Mouse (Mus musculus) common myeloid progenitor, adult 5-6 weeks (primary cell): ENCODE data around the gene Fam81a. TPM values are rescaled to one million over a fixed set of nuclear protein-coding genes. Genes with fewer than 3 reads are reported as not detected.

Source experiments
- ATAC-seq: replicated peaks from 2 replicates; pipeline ENCODE4 v1.8.0; 2016; ENCODE audit warnings: low read depth, mild to moderate bottlenecking, moderate TSS enrichment, inconsistent platforms; ENCODE audit not compliant: poor library complexity, severe bottlenecking
- total RNA-seq: library from RNA; stranded (forward); fragments of 200-1000, 187-1606 nt; gene quantifications from 2 replicates; pipeline ENCODE4 v1.2.3, GENCODE M21; 2017

Fam81a gene
- total RNA-seq, 1 experiment from 2014 or later: not detected

DNA sequence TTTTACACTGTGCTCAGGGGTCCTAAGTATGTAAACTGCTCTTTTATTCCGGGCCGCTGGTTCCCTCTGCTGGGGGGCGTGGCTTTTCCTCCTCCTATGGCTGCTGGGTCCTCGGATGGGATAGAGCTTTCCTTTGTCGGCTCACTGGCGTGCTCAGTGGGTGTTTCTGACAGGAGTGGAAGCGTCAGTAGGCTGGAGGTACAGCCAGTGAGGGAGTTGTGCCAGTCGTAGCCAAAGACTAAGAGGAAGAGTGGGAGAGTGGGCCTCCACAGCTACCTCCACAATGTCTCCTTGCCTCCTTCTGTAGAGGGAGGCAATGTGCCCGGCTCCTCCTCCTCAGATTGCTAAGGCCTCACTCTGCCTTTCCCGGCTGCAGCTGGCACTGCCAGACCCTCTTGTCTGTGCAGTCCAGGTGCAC is 30.5 kb downstream of the Fam81a start:
- ATAC-seq: no peak

GRCm38 (mm10) chr9:70110871-70111270 is 31.5 kb downstream of the Fam81a start:
- ATAC-seq: no peak

DNA sequence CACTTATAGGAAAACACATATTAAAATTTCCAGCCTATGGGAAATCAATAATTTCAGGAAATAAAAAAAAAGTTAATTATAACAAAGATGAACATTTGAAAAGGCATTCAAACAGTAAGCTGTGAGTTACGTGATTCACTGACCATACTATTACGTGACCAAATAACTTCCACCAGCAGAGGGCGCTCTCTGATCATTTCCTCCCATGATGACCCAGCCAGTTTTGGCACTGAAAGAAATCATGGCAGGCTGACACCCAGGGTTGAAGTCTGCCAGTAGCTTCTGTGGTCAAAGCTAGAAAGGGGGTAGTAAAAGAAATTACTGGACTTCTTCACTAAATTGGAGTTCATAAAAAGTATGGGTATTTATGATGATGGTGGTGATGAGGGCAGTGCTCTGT is 33.1 kb downstream of the Fam81a start:
- ATAC-seq: peak; percentile 65

DNA sequence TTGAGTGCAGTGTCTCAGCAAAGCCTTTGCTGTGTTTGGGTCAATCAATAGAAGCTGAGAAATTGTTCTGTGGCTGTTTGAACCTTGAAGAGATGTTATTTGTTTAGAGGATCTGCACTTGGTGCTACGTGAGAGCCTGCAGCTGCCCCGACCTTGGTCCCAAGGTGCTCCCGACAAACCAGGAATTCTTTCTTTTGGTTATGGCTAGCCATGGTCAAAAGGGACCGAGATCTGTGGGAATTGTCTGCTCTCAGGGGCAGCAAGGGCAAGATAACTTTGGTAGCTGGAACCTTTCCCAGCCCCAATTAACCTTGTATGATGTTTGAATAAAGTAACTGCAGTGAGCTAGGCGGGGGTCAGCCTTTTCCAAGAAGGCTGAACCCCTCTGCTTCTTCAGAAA is 34.2 kb downstream of the Fam81a start:
- no peak for ATAC-seq

- no peak for ATAC-seq
These were observed 36.8 kb downstream of the Fam81a start for GRCm38 (mm10) chr9:70105573-70105972.

- ATAC-seq: no peak
These were observed 39.3 kb downstream of the Fam81a start for GRCm38 (mm10) chr9:70103106-70103505.

GRCm38 (mm10) chr9:70097542-70097941 is 44.8 kb downstream of the Fam81a start:
- ATAC-seq: no peak

- no peak for ATAC-seq
These were observed 47.3 kb downstream of the Fam81a start for GRCm38 (mm10) chr9:70095016-70095415.

GRCm38 (mm10) chr9:70090541-70090940 is 51.8 kb downstream of the Fam81a start:
- ATAC-seq: no peak

GRCm38 (mm10) chr9:70088786-70089096 is 53.6 kb downstream of the Fam81a start:
- ATAC-seq: no peak

- ATAC-seq: no peak
These were observed 54.1 kb downstream of the Fam81a start for GRCm38 (mm10) chr9:70088041-70088785.

DNA sequence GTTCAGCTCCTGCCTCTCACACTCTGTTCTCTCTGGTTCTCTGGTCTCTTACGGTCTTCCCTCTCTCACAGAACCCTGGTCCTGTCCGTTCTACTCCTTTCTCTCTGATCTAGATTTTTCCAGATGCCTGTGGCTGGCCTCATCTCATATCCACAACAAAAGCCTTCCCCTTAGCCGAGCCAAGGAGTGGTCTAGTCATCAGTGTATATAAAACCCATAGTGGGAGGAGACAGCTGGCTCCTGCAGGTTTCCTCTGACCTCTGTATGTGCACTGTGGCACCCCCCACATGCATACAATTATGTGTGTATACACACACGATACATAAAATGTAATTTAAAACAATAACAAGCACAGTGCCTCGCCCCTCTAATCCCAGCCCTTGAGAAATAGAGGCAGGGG is 55.0 kb downstream of the Fam81a start:
- no peak for ATAC-seq

DNA sequence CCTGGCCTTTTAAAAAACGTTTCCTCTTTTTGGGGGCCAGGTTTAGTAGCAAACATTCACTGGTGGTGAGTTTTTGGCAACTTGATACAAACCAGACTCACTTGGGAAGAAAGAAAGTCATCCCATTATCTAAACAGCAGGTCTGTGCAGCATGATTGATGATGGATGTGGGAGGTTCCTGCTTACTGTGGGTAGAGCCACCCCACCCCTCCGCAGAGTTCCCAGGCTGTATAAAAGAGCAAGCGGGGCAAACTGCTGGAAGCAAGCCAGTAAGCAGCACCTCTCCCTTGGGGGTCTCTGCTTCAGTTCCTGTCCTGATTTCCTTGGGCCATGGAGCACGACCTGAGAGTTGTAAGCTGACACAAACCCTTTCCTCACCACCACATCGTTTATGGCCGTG is 56.3 kb downstream of the Fam81a start:
- ATAC-seq: no peak

GRCm38 (mm10) chr9:70084107-70084506 is 58.3 kb downstream of the Fam81a start:
- ATAC-seq: no peak

DNA sequence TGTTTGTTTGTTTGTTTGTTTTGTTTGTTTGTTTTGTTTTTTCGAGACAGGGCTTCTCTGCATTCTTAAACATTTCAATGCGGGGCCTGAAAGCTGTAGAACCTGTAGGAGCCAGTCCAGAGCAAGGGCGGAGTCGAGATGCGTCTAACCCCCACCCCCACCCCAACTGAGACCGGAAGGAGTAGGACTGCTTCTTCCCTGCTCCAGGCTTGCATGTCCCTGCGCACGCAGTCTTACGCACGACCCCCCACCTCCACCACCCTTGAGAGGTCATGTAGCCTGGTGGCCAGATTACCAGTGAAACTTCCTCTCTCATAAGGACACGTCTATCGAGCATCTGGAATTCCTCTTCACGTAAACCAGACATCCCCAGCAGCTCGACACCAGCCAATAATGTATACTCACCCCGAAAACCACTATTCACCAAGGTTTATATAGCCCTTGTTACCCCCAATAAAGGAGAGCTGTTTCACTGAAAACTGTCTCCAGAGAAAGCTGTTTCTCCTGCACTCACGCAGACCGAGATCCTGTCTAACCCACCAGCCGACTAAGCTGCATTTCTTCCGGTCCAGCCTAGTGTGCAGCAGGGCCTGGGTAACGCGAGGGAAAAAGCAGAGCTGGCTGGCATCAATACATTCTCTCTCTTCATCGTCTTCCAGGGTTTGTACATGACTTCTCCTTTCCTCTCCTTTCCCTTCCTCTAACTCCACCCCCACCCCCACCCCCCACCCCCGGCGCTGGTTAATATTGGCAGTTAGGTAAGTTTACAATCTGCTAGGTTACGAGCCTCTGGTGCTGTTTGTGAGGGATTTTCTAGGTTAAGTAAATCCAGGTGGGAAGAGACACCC is 59.8 kb downstream of the Fam81a start:
- ATAC-seq: no peak

- no peak for ATAC-seq
These were observed 60.6 kb downstream of the Fam81a start for GRCm38 (mm10) chr9:70081767-70082166.

- 0 out of 2 replicates have a peak, but pooled peaks have one; percentile 45 for ATAC-seq
These were observed 61.4 kb downstream of the Fam81a start for GRCm38 (mm10) chr9:70080976-70081375.

DNA sequence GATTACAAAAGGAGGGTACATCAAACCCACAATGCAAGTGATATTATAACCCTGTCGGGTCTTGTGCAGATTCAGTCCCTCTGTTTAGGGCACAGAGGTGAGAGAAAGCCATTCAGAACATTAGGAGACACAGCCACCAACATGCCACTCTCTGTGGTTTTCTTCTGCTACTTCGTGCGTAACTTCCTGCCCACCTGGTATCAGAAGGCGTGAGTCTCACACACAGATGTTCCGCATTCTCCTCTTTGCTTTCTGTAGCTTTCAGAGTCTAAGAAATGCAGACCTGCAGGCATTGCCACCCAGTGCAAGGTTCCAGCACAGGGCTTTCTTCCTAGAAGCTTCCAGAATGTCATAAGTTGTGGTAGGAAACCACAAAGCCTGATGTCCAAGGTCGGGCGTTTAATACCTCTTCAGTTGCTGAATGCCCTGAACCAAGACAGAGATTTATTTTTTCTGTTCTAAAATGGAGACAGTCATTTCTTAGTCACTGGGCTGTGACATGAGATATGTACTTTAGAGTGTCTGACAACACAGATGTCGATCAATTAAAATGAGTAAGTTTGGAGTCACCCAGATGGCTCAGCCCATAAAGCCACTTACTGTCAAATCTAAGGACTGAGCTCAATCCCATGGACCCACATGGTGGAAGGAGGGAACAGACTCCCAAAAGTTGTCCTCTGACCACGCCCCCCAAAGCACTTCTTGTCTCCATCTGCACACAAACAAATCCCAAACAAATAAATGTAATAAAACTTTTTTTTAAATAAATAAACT is 62.1 kb downstream of the Fam81a start:
- ATAC-seq: 0 out of 2 replicates have a peak, but pooled peaks have one; percentile 39

GRCm38 (mm10) chr9:70078034-70078433 is 64.3 kb downstream of the Fam81a start:
- 0 out of 2 replicates have a peak, but pooled peaks have one; percentile 5 for ATAC-seq

DNA sequence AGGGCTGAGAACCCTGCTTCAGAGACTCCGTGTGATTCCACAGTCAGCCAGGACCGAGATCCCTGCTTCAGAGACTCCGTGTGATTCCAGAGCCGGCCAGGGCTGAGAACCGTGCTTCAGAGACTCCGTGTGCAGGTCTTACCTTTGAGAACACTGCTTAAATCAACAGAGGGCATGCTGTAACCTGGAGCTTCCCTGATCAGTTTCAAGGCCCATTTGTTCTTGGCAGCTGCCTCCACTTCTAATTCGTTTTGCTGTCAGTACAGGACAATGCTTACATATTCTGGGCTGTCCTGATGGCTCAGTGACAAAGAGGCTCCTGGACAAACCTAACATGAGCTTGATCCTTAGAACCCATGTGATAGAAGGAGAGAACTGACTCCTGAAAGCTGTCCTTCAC is 65.2 kb downstream of the Fam81a start:
- no peak for ATAC-seq

GRCm38 (mm10) chr9:70072387-70072786 is 70.0 kb downstream of the Fam81a start:
- ATAC-seq: no peak
